Mouse (Mus musculus) Muller cell, postnatal 12 days (primary cell): ENCODE measurements at regions not wholly inside any gene's neighbourhood (a gene's known extent, or its start where the extent isn't known, plus 50 kb on each side); places are given as distances from the start of the nearest gene placed in this dataset.

Experiments used
- DNase-seq: peaks from one replicate; pipeline ENCODE4 v3.0.0-alpha.2; 2015; ENCODE audit errors: inconsistent ontology term

DNA sequence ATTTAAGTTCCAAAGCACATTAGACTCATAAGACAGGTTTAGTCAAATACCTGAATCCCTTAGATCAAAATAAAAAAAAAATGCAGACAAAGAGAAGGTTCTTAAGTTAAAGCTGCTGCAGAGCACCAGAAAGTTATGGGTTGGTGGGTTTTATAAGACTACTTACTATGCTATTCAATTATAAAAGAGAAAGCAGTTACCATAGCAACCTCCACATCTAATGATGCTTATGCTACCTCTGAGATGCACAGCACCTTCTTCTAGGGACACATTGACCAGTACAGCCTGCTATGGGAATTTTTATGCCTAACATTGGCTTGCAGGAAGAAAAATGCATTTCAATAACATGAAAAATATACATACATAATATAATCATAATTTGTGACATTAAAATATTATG, 512.1 kb upstream of the Id4 start:
- DNase-seq, result no peak

DNA sequence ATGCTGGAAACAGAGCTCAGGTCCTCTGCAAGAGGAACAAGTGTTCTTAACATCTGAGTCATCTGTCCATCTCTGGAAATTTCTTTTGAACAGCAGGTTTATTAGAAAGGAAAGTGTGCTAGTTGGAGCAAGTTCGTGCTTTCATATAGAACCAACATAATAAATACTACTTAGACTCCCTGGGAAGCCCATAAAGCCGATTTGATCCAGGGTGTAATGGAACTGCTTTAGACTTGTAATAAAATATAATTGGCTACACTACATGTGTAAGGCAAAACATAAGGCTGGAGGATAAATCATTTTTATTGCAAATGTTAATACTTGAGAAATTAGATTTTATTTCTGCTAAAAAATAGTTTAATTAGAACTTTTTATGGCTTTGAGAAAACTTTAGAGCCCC, 510.0 kb upstream of the Id4 start:
- DNase-seq, result no peak

DNA sequence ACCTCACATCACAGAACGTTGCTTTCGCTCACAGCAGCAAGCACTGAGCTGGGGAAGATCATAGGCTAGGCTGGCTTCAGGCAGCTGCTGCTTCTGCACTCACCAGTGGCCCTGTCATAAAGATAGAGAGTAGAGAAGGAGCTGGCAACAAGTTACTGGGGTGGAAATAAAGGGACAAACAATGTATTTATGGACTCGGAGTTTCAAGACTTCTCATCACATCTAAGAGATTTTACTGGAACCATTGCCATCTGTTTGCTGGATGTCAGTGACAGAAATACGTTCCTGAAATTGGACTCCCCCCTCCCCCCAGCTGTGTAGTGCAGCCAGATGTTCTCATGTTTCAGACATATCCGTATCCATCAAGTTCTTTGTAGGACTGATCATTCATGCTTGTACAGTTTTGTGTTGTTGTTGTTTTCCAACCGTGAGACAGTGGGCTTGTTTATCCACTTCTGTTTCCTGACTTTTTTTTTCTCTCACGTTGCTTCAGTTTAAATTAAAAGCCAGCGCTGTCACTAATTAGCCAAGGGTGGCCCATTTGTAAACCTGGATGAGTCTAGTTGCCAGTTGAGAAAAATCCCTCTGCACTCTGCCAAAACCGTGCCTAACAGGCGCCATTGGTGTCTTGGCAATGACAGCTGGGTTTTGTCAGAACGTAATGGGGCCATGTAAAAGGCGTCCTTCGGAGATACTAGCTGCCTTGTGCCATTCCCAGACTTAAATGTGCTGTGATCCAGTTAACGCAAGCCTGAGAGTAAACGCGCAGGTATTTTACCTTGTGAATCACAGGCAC, 496.0 kb upstream of the Id4 start:
- no peak for DNase-seq

DNA sequence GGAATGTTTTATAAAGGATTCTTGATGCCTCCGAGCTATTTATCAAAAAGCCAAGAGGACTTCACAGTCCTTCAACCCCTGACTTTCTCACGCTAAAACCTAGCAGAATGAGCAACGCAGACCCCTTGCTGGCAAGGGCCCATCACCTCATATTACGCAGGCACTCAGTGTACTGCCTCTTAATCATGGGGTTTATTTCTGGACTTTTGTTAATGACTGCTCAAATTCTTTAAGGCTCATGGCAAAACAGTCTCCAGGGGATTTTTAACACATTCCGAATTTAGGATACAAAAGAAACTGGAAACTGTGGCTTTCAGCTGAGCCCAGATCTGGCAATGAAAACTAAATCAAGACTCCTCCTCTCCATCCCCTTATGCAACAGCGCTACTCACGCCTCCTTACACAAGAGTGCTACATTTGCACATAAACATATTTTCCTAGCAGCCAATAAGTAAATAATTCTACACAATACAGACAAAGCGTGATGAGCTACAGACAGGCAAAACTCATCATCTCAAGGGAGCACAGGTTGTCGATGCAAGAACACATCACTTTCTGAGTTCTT, 492.0 kb upstream of the Id4 start:
- DNase-seq, result peak; percentile 48

DNA sequence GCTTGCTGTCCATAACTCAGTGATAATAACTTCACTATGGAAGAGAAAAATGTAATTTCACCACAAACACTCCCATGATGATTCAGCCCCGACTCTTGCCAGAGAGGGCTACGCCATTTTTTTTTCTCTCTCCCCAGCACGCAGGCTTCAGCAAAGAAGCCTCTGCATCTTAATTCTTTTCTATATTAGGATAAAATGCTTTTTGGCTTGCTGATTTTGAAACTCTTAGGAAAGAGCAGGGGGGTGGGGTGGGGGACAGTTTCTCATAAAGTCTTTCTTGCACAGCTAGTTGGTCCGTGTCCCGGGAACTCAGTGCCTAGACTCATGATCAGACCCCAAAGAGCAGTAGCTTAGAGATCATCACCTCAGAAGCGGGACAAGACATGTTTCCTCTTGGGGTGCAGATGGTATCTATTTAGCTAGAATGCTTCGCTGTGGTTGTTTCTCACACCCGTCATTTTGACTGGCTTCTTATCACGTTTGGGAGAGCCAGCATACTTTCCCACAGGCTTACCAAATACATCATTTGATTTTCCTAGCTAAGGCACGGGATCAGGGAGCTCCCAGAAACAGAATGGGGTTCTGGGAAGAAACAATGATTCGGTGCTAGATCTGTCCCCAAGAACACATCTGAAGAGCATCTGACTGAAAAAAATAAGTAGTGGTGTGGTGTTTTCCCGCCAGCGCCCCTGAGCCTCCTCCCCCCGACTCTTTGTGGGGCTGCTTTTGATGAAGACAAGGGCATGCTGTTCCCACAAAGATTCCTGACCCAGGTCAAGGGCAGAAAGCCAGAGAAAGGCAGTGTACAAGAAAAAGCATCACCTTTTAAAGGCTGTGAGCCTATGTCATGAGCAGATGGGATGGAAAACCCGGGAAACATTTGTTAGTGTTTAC, 483.6 kb upstream of the Id4 start:
- DNase-seq, result peak; percentile 20

DNA sequence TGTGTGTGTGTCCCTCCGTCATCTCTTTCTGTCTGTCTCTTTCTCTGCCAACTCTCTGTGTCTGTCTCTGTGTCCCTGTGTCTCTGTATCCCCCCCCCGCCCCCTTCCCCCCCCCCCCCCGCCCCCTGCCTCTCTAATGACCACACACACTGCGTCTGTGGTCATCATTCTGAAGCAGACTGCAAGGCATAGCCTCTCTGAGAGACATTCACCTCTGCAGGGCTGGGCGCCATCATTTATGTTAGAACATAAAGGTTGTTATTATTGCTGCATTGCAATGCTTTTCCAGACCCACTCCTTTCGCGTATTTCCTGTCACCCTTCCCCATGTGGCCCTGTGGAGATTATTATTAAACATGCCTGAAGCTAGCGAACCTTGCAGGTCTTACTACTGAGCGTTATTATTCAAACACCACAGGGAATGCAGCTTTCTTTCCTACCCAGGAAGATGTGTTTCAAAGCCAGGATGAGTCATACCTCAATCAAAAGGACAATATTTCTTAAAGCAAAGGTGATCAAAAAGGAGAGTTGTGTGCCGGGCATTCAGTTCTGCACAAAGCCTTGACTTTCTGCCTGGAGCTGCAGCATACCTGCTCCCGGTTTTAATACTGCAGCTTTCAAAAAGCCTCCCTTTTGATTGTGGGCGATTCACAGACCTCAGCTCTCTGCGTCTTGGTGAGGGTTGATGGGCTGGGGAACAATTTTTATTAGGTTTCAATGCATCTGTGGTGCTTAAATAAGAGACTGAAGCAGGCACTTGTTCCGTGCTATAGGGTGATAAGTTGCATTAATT, 482.6 kb upstream of the Id4 start:
- no peak for DNase-seq

DNA sequence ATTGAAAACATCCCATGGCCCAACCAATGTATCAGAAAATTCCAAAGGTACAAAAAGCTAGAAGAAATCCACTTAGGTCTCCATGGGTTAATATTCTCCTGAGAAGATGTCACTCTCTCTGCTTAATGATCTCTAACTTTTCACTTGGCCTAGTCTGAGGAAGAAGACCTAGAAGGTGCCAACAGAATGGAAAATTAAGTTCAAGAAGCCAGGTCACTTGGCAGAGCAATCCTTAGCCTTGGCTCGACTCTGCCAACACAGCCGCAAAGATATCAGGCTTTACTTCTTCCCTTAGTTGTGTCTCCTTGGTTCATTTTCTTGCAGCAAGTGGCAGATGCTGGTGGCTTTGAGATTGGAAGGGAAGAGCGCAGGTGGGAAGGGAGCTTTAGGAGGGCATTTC, 476.6 kb upstream of the Id4 start:
- no peak for DNase-seq

DNA sequence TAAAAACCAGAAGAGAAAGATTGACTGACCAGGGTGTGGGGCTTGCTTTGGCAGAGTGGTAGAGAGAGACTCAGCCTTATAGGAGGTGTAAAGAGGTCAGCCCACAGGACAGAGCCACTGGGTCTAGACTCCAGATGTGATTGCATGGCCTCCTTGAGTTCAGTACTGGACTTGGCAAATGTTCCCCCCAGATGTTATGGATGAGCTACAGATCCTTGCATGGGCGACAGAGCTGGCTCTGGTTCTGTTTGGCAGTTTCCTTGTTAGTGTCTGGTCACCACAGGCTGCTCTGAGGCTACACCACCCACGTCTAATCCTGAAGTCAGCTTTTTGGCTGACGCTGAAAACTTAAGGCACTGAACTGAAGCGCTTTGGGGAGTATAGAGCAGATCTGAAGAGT, 463.2 kb upstream of the Id4 start:
- DNase-seq, result no peak

DNA sequence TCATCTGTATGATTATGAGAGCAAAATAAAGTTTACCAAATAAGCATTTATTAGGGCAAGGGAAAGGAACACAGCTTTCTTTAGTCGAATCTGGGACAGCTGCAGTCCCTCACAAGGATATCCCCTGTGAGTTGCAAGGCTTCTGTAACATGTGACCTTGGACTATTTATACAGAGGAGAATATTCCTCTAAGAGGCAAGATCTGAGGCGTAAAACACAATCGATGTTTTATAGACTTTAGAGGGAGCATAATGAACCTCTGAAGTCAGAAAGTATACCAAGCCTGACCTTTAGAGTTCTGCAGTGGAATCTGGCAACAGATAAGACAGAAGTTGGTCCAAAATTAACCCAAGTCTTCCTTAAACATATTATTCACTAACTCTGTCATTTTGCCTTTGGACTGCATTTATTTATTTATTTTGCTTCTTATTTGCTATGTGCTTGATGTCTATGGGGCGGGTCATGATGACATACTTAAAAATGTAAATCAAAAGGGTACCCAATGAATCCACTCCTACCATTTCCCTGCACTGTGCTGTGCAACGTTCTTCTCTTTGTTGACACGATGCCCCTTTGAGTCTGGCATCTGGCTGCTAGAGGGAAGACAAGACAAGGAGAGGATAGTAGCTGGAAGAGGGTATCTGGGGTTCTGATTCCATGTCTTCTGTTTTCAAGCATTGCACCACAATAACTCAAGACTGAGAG, 449.2 kb upstream of the Id4 start:
- no peak for DNase-seq

DNA sequence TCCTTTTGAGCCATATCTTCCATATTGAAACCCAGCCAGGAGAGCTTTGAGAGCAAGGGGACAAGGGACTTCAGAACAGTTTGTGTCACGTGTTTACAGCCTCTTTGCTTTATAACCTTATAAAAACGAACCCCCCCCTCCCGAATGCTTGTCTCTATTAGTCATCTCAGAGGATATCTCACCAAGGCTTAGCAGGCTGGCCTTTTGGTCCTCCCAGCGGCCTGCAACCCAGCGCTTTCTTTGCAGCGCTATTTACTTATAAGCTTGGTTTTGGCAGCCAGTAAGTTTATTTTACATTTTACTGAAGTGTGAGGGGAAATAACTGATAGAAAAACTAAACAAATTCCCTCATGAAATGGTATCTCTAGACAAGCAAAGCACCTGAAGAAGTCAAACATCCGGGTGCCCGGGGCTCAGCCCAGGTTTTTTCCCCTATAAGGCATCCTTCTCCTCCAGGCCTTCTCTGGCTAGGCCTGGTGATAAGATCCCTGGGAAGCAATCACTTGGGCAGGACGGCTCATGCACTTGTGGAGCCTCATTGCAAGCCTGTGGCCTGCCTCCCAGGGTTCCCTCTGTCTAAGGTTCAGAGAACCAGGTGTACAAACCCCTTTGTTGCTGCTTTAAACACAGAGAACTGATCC, 442.0 kb upstream of the Id4 start:
- DNase-seq, result no peak

DNA sequence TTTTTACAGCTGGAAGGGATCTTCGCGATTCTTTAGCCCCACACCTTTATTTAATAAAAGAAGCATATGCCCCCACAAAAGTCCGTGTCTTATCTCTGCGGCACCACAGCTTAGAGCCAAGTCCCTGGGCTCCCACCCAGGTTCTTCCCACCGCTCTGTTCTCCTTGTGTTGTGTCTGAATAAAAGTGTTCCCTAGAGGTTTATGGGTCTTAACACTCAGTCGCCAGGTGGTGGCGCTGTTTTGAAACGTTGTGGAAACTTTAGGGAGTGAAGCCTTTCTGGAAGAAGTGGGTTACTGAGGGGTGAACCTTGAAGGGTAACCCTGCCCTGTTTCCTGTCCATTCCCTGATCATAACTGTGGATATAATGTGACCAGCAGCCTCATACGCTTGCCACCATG, 424.5 kb upstream of the Id4 start:
- no peak for DNase-seq

DNA sequence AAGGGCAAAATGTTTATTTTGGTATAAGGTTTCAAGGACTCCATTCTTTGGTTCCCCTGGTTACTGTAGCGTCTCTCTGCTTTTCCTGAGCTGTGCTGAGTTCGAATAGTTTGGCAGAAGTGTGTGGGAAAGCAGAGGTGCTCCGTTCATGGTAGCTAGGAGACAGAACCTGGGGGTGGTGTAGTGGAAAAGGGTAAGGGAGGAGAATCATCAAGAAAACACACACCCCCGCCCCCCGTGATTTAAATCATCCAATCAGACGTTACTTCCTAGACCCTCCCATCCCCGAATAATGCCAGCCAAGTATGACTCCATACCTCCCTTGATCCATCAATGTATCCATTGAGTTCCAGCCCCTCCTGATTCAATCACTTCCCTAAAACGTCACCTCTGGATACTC, 418.6 kb upstream of the Id4 start:
- DNase-seq, result no peak

DNA sequence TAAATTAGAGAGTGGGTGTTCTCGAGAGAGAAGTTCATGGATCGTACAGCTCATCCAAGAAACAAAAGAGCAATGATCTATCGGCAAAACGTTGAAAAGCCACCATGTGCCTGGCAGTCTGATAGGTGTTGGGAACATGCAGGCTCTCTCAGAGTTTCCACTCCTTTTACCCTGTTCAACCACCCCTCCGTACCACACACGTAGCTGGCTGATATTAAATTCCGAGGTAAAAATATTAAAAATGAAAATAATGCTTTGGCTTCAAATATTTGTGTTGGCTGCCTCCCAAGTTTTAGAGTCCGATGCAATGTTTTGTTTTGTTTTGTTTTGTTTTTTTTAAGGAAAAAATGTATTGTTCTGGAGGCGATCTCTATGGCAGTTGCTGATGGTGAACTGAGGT, 418.0 kb upstream of the Id4 start:
- no peak for DNase-seq

DNA sequence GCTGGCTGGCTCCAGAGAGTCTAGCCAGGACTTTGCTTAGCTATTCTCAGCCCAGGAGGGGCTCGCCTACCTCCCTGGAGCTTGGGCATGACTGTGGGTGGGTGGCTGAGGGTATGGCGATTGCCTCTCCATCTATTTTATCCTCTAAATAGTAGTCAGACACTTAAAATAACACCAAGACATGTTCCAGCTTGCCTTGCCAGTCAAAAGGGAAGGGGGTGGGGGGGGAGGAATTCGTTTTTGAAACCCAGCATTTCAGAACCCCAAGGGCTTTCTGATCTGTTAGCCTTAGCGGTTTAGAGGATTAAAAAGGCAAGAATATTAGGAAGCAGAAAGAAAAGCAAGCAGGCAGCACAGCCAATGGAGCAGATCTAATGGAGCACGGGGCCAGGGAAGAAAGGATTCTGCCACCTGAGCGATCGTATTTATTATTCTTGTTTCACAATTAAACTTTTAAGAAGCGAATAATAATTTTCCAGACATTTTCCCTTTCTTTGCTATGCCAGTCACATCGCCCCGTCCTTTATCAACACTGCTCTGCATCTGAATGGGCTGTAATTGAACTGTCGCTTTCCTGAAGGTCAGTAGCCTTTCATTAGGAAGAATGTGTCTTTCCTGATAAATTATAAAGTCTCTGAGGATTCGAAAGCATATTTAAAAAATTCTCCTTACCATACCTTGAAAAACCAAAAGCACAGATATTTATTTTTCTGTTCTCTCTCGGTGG, 417.3 kb upstream of the Id4 start:
- no peak for DNase-seq

DNA sequence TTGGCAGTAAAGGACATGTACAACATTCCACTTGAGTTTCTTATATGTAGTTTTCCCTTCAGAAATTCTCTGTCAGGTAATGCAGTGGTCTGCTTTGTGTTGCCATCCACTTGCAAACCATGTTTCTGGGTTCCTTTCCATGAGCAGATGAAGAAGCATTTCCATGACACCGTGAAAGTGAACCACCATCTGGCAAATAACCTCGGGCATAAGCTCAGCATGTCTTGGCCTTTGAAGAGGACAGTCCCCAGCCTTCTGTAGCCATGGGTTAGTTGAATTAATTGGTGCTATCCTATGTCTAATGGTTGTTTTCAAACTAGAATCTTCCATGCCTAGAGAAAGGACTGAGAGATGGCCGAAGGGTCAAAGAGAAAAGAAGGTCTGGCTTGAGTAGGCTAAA, 414.3 kb upstream of the Id4 start:
- no peak for DNase-seq

DNA sequence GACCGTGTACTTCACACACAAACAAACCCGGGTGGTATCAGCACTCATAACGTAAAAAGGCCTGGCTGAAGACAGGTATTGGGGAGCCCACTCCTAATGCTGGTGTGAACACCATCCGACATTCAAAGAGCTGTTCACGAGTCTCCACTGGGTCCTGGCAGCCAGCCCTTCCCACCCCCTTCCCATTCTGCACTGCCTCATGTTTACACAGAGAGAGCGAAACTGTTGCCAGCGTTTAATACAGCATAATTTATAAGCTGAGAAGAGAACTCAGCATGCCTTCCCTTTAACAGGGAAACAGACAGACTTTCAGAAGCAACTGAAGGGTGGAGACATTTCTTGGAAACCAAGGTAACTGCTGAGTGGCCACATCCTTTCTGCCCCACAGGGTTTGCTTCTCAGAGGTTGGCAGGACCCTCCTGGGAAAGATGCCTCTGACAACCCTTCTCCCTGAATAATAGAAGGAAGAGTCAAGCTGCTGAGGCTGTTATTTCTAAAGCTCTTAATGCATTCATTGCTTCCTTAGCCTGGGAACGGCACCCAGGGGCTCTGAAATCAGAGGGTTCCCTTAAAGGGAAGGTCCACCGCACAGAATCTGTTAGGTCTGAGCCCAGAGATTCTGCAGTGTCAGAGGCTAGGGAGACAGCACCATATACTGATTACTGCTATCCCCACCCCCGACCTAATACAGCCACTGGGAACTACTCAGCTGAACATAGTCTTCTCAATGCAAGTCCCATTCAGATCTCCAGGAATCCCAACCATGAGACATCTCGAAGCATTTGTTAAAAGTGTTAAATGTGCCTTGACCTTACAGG, 412.4 kb upstream of the Id4 start:
- no peak for DNase-seq

DNA sequence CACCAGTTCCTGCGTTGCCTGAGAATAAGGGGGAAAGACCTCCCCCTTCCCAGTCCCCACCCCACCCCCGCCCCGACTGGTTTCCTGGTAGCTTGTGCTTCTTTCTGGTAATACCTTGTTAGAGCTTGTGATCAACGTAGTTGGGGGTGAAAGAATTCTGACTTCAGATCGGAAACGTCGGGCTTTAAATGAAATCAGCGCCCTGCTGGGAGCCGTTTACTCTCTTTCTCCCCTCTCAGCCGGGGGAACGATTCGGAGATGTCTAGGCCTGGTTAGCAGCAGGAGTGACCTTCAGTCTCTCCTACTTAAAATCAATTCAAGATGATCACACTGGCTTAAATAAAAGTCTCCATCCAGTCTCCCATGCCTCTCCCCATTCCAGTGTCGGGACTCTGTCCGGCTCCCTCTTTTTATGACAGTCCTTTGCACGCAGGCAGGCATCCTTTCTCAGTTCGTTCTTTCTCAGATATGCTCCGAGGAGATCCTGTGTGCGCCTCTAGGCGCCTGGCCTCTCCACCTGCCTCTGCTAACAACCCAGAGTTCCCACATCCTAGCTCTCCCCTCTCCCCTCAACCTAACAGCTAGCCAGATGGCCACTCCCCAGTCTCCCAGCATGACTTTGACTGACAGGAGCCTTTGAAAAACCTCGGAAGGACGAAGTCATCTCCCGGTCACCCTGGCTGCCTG, 405.5 kb upstream of the Id4 start:
- DNase-seq, result no peak

DNA sequence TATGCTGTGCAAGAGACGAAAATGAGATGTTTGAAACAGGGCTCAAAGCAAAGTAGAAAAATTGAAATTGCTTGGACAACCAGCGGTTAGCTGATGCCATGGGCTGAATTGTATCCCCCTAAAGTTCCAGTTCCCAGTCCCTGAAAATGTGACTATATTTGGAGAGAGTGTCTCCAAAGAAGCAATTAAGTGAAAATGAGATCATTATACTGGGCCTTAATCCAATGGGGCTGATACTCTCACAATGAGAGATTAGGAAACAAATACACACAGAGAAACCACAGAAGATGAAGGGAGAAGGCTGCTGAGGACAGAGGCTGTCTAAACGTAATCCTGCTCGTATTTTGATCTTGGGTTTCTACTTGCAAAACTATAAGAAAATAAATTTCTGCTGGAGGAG, 402.1 kb upstream of the Id4 start:
- DNase-seq, result no peak

DNA sequence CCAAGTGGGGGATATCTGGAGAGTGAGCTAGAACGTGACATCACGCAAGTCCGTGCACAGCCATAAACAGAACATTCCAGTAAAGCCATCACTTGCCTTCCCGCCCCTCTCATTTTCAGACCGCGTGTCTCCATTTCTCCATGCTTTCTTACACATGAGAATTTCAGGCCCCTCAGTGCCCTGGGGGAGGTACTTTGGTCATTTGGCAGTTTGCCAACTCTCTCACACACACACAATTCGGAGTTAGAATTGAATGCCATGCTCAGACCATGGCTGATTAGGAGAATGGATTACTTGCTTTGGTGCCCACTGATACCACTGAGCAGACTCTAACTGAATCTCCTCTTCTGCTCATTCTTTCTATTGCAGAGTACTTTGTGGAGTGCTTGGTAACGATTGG, 400.7 kb upstream of the Id4 start:
- DNase-seq, result no peak
